8 mouse cellular contexts compared by ENCODE assay signal in genomic region chr6:116386045-116386415, GRCm38 (mm10). TPM values are rescaled to one million over a fixed set of nuclear protein-coding genes. Genes with fewer than 3 reads are reported as not detected.
A peak's percentile ranks its signal among the peaks of the same experiment; 100 is the strongest.
DNase-seq lines count a peak whose midpoint lies in the region; ATAC-seq lines count a peak whose summit lies in the region.

No protein-coding gene starts in this region.

- no peaks in the 10 kb centered on the region for H3K36me3 ChIP-seq in neural tube, embryonic 11.5 days (ENCODE audit: control insufficient read depth, insufficient read depth, low read length)
- no peaks in the 10 kb centered on the region for H3K36me3 ChIP-seq in hindbrain, embryonic 14.5 days (replicated peaks; ENCODE audit: control insufficient read depth, insufficient read depth)
- H3K36me3 ChIP-seq in liver, embryonic 13.5 days: peaks cover 44% of the 10 kb centered on the region

- peak; percentile 71 for ATAC-seq in neural tube, embryonic 11.5 days (ENCODE audit: insufficient read depth, low FRiP score, low TSS enrichment)
- ATAC-seq in hindbrain, embryonic 14.5 days (ENCODE audit: low FRiP score): peak; percentile 82
- ATAC-seq in liver, embryonic 13.5 days (ENCODE audit: low read depth): 0 out of 2 replicates have a peak, but pooled peaks have one; percentile 47
- ATAC-seq in erythroid progenitor cell, adult 5-6 weeks (replicated peaks; ENCODE audit: low FRiP score, poor library complexity, severe bottlenecking): no peak

- 27% methylated on average over 4 of the region's 4 CpGs for WGBS in neural tube, embryonic 11.5 days
- 15% methylated on average over 4 of the region's 4 CpGs for WGBS in hindbrain, embryonic 14.5 days
- 62% methylated on average over 4 of the region's 4 CpGs for WGBS in liver, embryonic 13.5 days (ENCODE audit: insufficient replicate concordance)

- peaks cover 13% of the 10 kb centered on the region for H3K4me1 ChIP-seq in neural tube, embryonic 11.5 days (ENCODE audit: control insufficient read depth, insufficient read depth, low read length)
- peaks cover 30% of the 10 kb centered on the region for H3K4me1 ChIP-seq in hindbrain, embryonic 14.5 days (replicated peaks; ENCODE audit: control insufficient read depth, insufficient read depth, low read length)
- peaks cover 43% of the 10 kb centered on the region for H3K4me1 ChIP-seq in liver, embryonic 13.5 days (replicated peaks)

- H3K9me3 ChIP-seq in neural tube, embryonic 11.5 days (ENCODE audit: control insufficient read depth, low read length): no peaks in the 10 kb centered on the region
- no peaks in the 10 kb centered on the region for H3K9me3 ChIP-seq in hindbrain, embryonic 14.5 days (ENCODE audit: control insufficient read depth, low read length)
- H3K9me3 ChIP-seq in liver, embryonic 13.5 days (replicated peaks): no peaks in the 10 kb centered on the region

- DNase-seq in neural tube, embryonic 11.5 days (ENCODE audit: low spot score): peak; percentile 38
- no peak for DNase-seq in neural tube, embryonic 10.5 days (ENCODE audit: extremely low spot score, low spot score)
- peak; percentile 46 for DNase-seq in hindbrain, embryonic 14.5 days (ENCODE audit: low spot score)
- DNase-seq in liver, embryonic 13.5 days: no peak
- DNase-seq in cerebellum, postnatal 25 days: no peak
- DNase-seq in adrenal gland, adult 2 months: no peak
- DNase-seq in spleen, adult 12 weeks (ENCODE audit: low spot score): no peak

- H3K27ac ChIP-seq in neural tube, embryonic 11.5 days (ENCODE audit: low read depth, low read length): 0 out of 2 replicates have a peak overlapping the region, but pooled peaks have one; percentile 17
- H3K27ac ChIP-seq in hindbrain, embryonic 14.5 days: peak overlapping the region; percentile 78
- no peak overlapping the region for H3K27ac ChIP-seq in liver, embryonic 13.5 days

- H3K4me3 ChIP-seq in neural tube, embryonic 11.5 days (ENCODE audit: low read depth, low read length): no peak overlapping the region
- peak overlapping the region; percentile 14; the same call in 1 of the 2 replicates for H3K4me3 ChIP-seq in hindbrain, embryonic 14.5 days (replicated peaks; ENCODE audit: low read length)
- H3K4me3 ChIP-seq in liver, embryonic 13.5 days (replicated peaks): no peak overlapping the region

- no peaks in the 10 kb centered on the region for H3K27me3 ChIP-seq in neural tube, embryonic 11.5 days (ENCODE audit: control insufficient read depth, insufficient read depth, low read length)
- no peaks in the 10 kb centered on the region for H3K27me3 ChIP-seq in hindbrain, embryonic 14.5 days (ENCODE audit: control insufficient read depth, insufficient read depth, low read length)
- H3K27me3 ChIP-seq in liver, embryonic 13.5 days: no peaks in the 10 kb centered on the region

- no peak overlapping the region for H3K4me2 ChIP-seq in neural tube, embryonic 11.5 days (ENCODE audit: low read depth)
- H3K4me2 ChIP-seq in hindbrain, embryonic 14.5 days (replicated peaks): peak overlapping the region; percentile 46
- H3K4me2 ChIP-seq in liver, embryonic 13.5 days: no peak overlapping the region

- 0 out of 2 replicates have a peak overlapping the region, but pooled peaks have one; percentile 7 for H3K9ac ChIP-seq in neural tube, embryonic 11.5 days (ENCODE audit: low read length)
- peak overlapping the region; percentile 44 for H3K9ac ChIP-seq in hindbrain, embryonic 14.5 days
- H3K9ac ChIP-seq in liver, embryonic 13.5 days: no peak overlapping the region; the same call in 1 of the 2 replicates

RNA-seq across cellular contexts. Expression of gene March8, which starts 48.2 kb away (rescaled TPM):
- 38.8 and 41.6 TPM in 2 replicates for polyA plus RNA-seq in neural tube, embryonic 11.5 days (2014; fragmentation: Nextera tagmentation; extraction: Ambion mirVana)
- 69.4 and 74.3 TPM in 2 replicates for polyA plus RNA-seq in hindbrain, embryonic 14.5 days (2014; fragmentation: Nextera tagmentation; extraction: Ambion mirVana)
- polyA plus RNA-seq in liver, embryonic 13.5 days (2015; fragmentation: Nextera tagmentation; extraction: Ambion mirVana): 76.9 and 92.7 TPM in 2 replicates
- 417 and 504 TPM in 2 replicates for total RNA-seq in erythroid progenitor cell, adult 5-6 weeks (2015; ENCODE audit: low replicate concordance)
- 368 and 504 TPM in 2 replicates for total RNA-seq in erythroid progenitor cell, adult 5-6 weeks (2017; ENCODE audit: low replicate concordance)
- 10 to 100 TPM; 52.9 to 69.4 TPM for total RNA-seq in adrenal gland, adult 2 months (2021)
- polyA plus RNA-seq in adrenal gland, adult 2 months (2012; rRNA removed): 81.0 and 98.0 TPM in 2 replicates

Comparison
In these comparisons a context has a peak if more than half of its experiments do, and no peak if none do; other contexts are left out.
1. DNase-seq: peak in neural tube, embryonic 11.5 days (single experiment) and hindbrain, embryonic 14.5 days (single experiment); none in neural tube, embryonic 10.5 days (single experiment), liver, embryonic 13.5 days (single experiment), cerebellum, postnatal 25 days (0 of 2), adrenal gland, adult 2 months (single experiment) and spleen, adult 12 weeks (single experiment).